Mouse (Mus musculus) forebrain, embryonic 13.5 days (tissue): Measurements from ENCODE around the gene Apba3. TPM values are rescaled to one million over a fixed set of nuclear protein-coding genes. Genes with fewer than 3 reads are reported as not detected.

Experiments used
- ATAC-seq: fragments of 200-750 bp; cut with Nextera tagmentation; 2 replicates; pipeline ENCODE4 v1.8.0; 2017
- H3K27ac ChIP-seq: fragments of 300-500 bp; sonication (generic); 2 replicates; pipeline ENCODE4 v1.5.1; 2015; ENCODE audit warnings: inconsistent platforms, mild to moderate bottlenecking, moderate library complexity
- H3K27me3 ChIP-seq: fragments of 300-500 bp; sonication (generic); 2 replicates; pipeline ENCODE4 v1.6.1; 2015; ENCODE audit warnings: mild to moderate bottlenecking, inconsistent platforms
- H3K36me3 ChIP-seq: fragments of 300-500 bp; sonication (generic); 2 replicates; pipeline ENCODE4 v1.6.1; 2015; ENCODE audit warnings: mild to moderate bottlenecking, inconsistent platforms; ENCODE audit not compliant: poor library complexity, severe bottlenecking
- H3K4me1 ChIP-seq: fragments of 300-500 bp; sonication (generic); 2 replicates; pipeline ENCODE4 v1.6.1; 2015; ENCODE audit warnings: inconsistent platforms
- H3K4me2 ChIP-seq: fragments of 300-500 bp; sonication (generic); 2 replicates; pipeline ENCODE4 v1.6.1; 2015; ENCODE audit warnings: inconsistent platforms, mild to moderate bottlenecking, moderate library complexity
- H3K4me3 ChIP-seq: fragments of 300-500 bp; sonication (generic); 2 replicates; pipeline ENCODE4 v1.5.1; 2015; ENCODE audit warnings: mild to moderate bottlenecking, inconsistent platforms
- H3K9ac ChIP-seq: fragments of 300-500 bp; sonication (generic); 2 replicates; pipeline ENCODE4 v1.6.1; 2015; ENCODE audit warnings: mild to moderate bottlenecking, inconsistent platforms
- H3K9me3 ChIP-seq: fragments of 300-500 bp; sonication (generic); replicated peaks from 2 replicates; pipeline ENCODE4 v1.6.1; 2016; ENCODE audit warnings: inconsistent platforms
- WGBS: fragments of 180-500 bp; shearing (Covaris S2); methylation state at CpG from one replicate; pipeline ENCODE4 v1.1.7; 2015; 5-methylcytosine and 5-hydroxymethylcytosine counted together
- microRNA-seq: library from miRNA; unstranded; fragments of <30 nt; microRNA quantifications from one replicate; pipeline ENCODE4, GENCODE M21; 2016
- polyA plus RNA-seq: library from polyadenylated mRNA; unstranded; fragments of >200 nt; fragmentation: Nextera tagmentation; extraction: Ambion mirVana; gene quantifications from 2 replicates; pipeline ENCODE4 v1.2.1, GENCODE M21; 2015

The Apba3 gene
- polyA plus RNA-seq, 1 experiment from 2014 or later: 28.6 TPM

- peaks cover 34% of the 10 kb centered on the region for H3K4me1 ChIP-seq
- H3K27ac ChIP-seq: no peak overlapping the region
- H3K27me3 ChIP-seq: no peaks in the 10 kb centered on the region
- H3K36me3 ChIP-seq: peaks cover 62% of the 10 kb centered on the region
- no peaks in the 10 kb centered on the region for H3K9me3 ChIP-seq
- WGBS: 10% methylated on average over 18 of the region's 20 CpGs
- H3K9ac ChIP-seq: peak overlapping the region; percentile 56
- no peak overlapping the region; the same call in 1 of the 2 replicates for H3K4me3 ChIP-seq
- no peak for ATAC-seq
- 0 out of 2 replicates have a peak overlapping the region, but pooled peaks have one; percentile 19 for H3K4me2 ChIP-seq
These were observed 50.5 kb downstream of the Apba3 start for GRCm38 (mm10) chr10:81317273-81317672.

DNA sequence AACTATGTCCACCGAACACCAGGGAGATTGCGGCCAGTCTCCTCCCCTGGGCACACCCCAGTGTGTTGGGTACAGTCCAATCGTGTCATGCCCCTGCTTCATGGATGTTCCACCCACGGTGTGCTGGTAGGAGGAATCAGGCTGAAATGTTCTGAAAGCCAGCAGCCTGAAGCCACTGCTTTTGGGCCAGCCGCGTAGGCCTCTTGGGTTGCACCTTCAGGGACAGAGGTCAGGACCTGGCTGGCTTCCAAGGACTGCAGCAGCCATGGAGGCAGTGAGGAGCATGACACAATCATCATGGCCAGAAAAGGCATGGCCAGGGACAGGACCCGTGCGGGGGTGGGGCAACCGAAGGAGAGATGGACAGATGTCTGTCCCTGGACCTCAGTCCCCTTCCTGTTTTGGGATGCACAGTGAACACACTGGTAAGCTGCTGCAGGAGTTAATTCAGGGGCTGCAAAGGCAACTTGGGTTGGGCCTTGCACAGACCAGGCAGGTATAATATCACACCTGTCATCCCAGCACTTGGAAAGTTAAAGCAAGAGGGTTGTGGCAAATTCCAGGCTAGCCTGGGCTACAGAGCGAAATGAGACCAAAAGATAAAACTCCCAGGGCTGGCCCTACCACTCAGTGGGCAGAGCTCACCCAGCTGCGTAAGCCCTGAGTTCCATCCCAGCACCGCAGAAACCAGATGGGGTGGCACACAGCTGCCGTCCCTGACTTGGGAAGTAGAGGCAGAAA lies 52.0 kb downstream of the Apba3 start:
- H3K36me3 ChIP-seq: peaks cover 62% of the 10 kb centered on the region
- H3K4me1 ChIP-seq: peaks cover 42% of the 10 kb centered on the region
- no peak overlapping the region for H3K4me3 ChIP-seq
- peak overlapping the region; percentile 62; the same call in 1 of the 2 replicates for H3K9ac ChIP-seq
- WGBS: 93% methylated on average over 13 of the region's 13 CpGs
- no peak overlapping the region for H3K27ac ChIP-seq
- ATAC-seq: no peak
- peak overlapping the region; percentile 85 for H3K4me2 ChIP-seq
- no peaks in the 10 kb centered on the region for H3K27me3 ChIP-seq
- H3K9me3 ChIP-seq: no peaks in the 10 kb centered on the region

DNA sequence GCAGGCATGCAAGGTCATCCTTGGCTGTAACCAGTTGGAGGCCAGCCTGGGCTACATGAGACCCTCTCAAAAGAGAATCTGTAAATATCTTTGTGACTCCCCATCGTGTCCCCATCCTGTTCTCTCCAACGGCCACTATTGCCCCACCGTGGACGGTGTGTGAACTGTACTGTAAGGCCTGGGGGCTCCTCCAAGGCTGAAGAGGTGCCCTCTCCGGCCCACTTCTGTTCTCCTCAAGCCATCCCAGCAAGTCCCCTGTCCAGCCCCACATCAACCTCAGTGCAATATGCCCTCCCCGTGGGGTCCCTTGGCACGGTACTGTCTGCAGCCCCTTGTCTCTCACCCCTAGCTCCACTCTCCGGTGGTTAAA lies 52.6 kb downstream of the Apba3 start:
- peaks cover 42% of the 10 kb centered on the region for H3K4me1 ChIP-seq
- H3K27me3 ChIP-seq: no peaks in the 10 kb centered on the region
- peak overlapping the region; percentile 88; the same call in 1 of the 2 replicates for H3K27ac ChIP-seq
- peak overlapping the region; percentile 96 for H3K4me3 ChIP-seq
- WGBS: 42% methylated on average over 8 of the region's 8 CpGs
- peaks cover 62% of the 10 kb centered on the region for H3K36me3 ChIP-seq
- peak overlapping the region; percentile 85 for H3K4me2 ChIP-seq
- H3K9me3 ChIP-seq: no peaks in the 10 kb centered on the region
- ATAC-seq: no peak
- H3K9ac ChIP-seq: peak overlapping the region; percentile 62

DNA sequence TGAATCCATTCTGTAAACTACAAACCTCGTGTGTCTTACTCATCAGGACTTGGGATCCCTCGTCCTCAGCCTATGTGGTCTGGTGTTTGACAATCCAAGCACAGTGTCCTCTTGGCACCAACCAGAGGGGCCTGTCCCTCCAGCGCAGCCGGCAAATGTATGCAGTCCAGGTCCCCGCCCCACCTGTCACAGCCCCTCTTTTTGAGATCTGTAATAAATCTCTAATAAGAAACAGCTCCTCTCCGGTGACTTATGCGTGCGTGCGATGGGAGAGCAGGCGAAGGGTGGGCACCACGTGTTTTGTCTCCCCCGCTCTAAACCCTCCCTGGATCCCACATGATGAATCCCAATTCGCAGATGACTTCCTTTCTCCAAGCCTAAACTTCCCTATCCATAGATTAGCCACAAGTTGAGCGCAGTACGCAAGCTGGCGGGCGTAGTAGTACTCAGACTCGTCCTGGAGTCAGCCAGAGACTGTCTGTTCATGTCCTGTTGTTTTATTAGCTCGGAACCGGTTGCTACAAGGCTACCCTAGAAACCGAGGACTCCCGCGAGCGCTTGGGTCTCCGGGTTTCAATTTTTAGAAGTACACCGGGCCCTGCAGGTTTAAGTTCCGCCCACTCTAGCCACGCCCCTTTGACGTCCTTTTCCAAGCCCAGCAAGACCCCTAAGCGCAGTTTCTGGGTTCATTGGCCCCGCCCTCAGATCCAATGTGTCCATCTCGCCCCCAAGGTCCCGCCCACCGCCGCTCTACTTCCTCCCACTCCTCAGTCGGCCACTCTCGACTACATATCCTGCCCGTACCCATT lies 53.2 kb downstream of the Apba3 start:
- Histone ChIP-seq H3K4me3 (peak overlapping the region; percentile 96), H3K27ac (peak overlapping the region; percentile 88), H3K36me3 (peaks cover 62% of the 10 kb centered on the region), H3K9me3 (no peaks in the 10 kb centered on the region), H3K27me3 (no peaks in the 10 kb centered on the region), H3K4me2 (peak overlapping the region; percentile 85), H3K9ac (peak overlapping the region; percentile 62), H3K4me1 (peaks cover 42% of the 10 kb centered on the region)
- ATAC-seq: peak; percentile 0
- WGBS: 2% methylated on average over 38 of the region's 38 CpGs

DNA sequence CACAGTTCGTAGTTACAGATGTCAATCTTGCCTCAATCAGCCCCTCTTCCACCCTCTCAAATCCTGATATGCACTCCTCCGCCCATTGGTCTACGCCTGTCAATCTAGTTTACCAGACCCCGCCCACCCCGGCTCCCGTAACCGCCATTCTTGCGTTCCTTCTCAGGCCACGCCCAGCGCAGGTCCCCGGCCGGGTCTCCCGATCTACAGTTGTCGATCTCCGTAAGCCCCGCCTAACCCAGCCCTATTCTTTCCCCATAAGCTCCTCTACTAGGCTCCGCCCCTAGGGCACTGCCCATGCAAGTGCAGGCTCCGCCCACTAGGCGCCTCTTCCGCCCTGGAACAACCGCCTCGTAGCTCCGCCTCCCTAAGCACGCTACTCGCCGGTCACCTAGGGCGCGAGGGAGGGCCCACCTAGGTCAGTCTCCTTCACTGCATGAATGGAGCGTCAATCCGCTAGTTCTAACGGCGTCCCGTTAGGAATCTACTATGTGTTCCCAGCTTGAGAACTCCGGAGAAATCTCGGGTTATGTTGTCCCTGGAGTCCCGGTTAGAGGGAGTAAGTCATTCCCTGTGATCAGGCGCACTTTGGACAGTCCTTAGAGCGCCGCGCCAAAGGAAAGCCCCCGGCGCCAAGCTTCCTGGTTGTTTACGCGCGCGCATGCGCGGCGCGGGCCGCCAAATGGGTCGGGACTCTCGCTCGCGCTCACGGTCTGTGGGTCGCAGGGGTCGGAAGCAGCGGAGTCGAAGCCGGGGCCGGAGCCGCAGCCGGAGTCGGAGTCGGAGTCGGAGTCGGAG lies 54.0 kb downstream of the Apba3 start, which contains the start of gene Cactin:
Cactin (plus strand) TSS at position 554 of the 798 bp plus-strand sequence.
- peak; percentile 93 for ATAC-seq
- H3K4me1 ChIP-seq: peaks cover 42% of the 10 kb centered on the region
- H3K9me3 ChIP-seq: no peaks in the 10 kb centered on the region
- H3K4me2 ChIP-seq: peak within 1 kb of the TSS; percentile 85
- peak within 1 kb of the TSS; percentile 90 for H3K9ac ChIP-seq
- H3K36me3 ChIP-seq: peaks cover 62% of the 10 kb centered on the region
- no peaks in the 10 kb centered on the region for H3K27me3 ChIP-seq
- peak within 1 kb of the TSS; percentile 96 for H3K4me3 ChIP-seq
- peak within 1 kb of the TSS; percentile 88 for H3K27ac ChIP-seq
- under 1% methylated on average over 68 of the region's 68 CpGs for whole genome bisulfite sequencing

DNA sequence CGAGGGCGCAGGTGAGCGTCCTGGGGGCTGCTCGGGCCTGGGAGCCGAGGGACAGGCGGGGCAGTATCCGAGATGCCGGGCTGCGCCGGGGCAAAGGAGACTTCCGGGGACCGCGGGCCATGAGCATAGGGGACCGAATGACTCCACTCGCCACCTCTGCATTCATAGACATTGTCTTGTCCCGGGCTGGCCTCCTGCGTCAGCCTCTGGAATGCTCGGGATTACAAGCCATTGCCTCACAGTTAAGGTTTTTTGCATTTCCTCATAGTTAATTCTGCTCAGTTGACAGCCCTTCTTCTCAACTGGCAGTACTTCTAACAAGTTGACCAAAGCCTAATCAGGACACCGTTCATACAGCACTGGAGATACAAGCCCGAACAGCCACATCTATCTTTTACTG lies 54.7 kb downstream of the Apba3 start:
- Histone ChIP-seq H3K9me3 (no peaks in the 10 kb centered on the region), H3K27ac (peak overlapping the region; percentile 88), H3K4me2 (peak overlapping the region; percentile 85), H3K9ac (peak overlapping the region; percentile 90), H3K36me3 (peaks cover 62% of the 10 kb centered on the region), H3K4me1 (peaks cover 39% of the 10 kb centered on the region), H3K27me3 (no peaks in the 10 kb centered on the region), H3K4me3 (peak overlapping the region; percentile 96)
- peak; percentile 0; the same call in 1 of the 2 replicates for ATAC-seq
- 3% methylated on average over 20 of the region's 20 CpGs for WGBS

- H3K4me1 ChIP-seq: peaks cover 30% of the 10 kb centered on the region
- WGBS: 96% methylated on average over 27 of the region's 27 CpGs
- H3K27me3 ChIP-seq: no peaks in the 10 kb centered on the region
- no peak overlapping the region for H3K9ac ChIP-seq
- no peaks in the 10 kb centered on the region for H3K9me3 ChIP-seq
- no peak for ATAC-seq
- H3K36me3 ChIP-seq: peaks cover 67% of the 10 kb centered on the region
- H3K27ac ChIP-seq: no peak overlapping the region
- peak overlapping the region; percentile 85 for H3K4me2 ChIP-seq
- peak overlapping the region; percentile 96; the same call in 1 of the 2 replicates for H3K4me3 ChIP-seq
These were observed 55.7 kb downstream of the Apba3 start for GRCm38 (mm10) chr10:81322444-81322843.

Small RNA genes lying within 50 kb of the gene (microRNA-seq; reads per million reads assigned to microRNA genes)
- gene Mir3057: 16.4 reads per million, percentile 28 among the genes with 10 or more reads in this experiment

Other genes starting within 250 kb of the Apba3 start
- gene Diras1, start 241.3 kb upstream of the Apba3 start, polyA plus RNA-seq: 13.4 and 15.0 TPM in 2 replicates
- 33.4 and 37.8 TPM in 2 replicates for gene Slc39a3, start 229.5 kb upstream of the Apba3 start, polyA plus RNA-seq
- 273 and 305 TPM in 2 replicates for gene Sgta, start 206.8 kb upstream of the Apba3 start, polyA plus RNA-seq
- gene Thop1, start 196.9 kb upstream of the Apba3 start, polyA plus RNA-seq: 55.8 and 60.5 TPM in 2 replicates
- gene Creb3l3, start 168.1 kb upstream of the Apba3 start, polyA plus RNA-seq: 0.30 and 0.42 TPM in 2 replicates
- gene Map2k2, start 161.0 kb upstream of the Apba3 start, polyA plus RNA-seq: 200 and 211 TPM in 2 replicates
- 10.4 and 10.6 TPM in 2 replicates for gene Zbtb7a, start 131.7 kb upstream of the Apba3 start, polyA plus RNA-seq
- gene Pias4, start 99.0 kb upstream of the Apba3 start, polyA plus RNA-seq: 54.2 and 57.0 TPM in 2 replicates
- 555 and 583 TPM in 2 replicates for gene Eef2, start 90.3 kb upstream of the Apba3 start, polyA plus RNA-seq
- 43.5 and 47.7 TPM in 2 replicates for gene Dapk3, start 84.0 kb upstream of the Apba3 start, polyA plus RNA-seq
- not detected in 2 replicates for gene 4930442H23Rik, start 83.1 kb upstream of the Apba3 start, polyA plus RNA-seq
- not detected in 2 replicates for gene Nmrk2, start 64.9 kb upstream of the Apba3 start, polyA plus RNA-seq
- 44.5 and 54.2 TPM in 2 replicates for gene Atcay, start 36.1 kb upstream of the Apba3 start, polyA plus RNA-seq
- 9.7 and 10.9 TPM in 2 replicates for gene Zfr2, start 33.8 kb upstream of the Apba3 start, polyA plus RNA-seq
- gene Matk, start 14.0 kb upstream of the Apba3 start, polyA plus RNA-seq: 5.6 and 7.4 TPM in 2 replicates
- 134 and 135 TPM in 2 replicates for gene Mrpl54, start within 50 bp of the Apba3 start, polyA plus RNA-seq
- gene Tjp3, start 24.6 kb downstream of the Apba3 start, polyA plus RNA-seq: 6.2 and 7.1 TPM in 2 replicates
- gene Pip5k1c, start 26.0 kb downstream of the Apba3 start, polyA plus RNA-seq: 73.1 and 87.2 TPM in 2 replicates
- gene Cactin, start 54.1 kb downstream of the Apba3 start, polyA plus RNA-seq: 39.9 and 42.0 TPM in 2 replicates
- gene Tbxa2r, start 61.8 kb downstream of the Apba3 start, polyA plus RNA-seq: 2.6 and 3.8 TPM in 2 replicates
- not detected in 2 replicates for gene Gipc3, start 76.3 kb downstream of the Apba3 start, polyA plus RNA-seq
- 60.6 and 61.1 TPM in 2 replicates for gene Hmg20b, start 83.5 kb downstream of the Apba3 start, polyA plus RNA-seq
- gene Mfsd12, start 90.5 kb downstream of the Apba3 start, polyA plus RNA-seq: 6.3 and 6.8 TPM in 2 replicates
- 0.44 and 0.45 TPM in 2 replicates for gene 4930404N11Rik, start 98.9 kb downstream of the Apba3 start, polyA plus RNA-seq
- gene Fzr1, start 111.6 kb downstream of the Apba3 start, polyA plus RNA-seq: 117 and 128 TPM in 2 replicates
- 76.7 and 87.3 TPM in 2 replicates for gene Dohh, start 117.5 kb downstream of the Apba3 start, polyA plus RNA-seq
- gene Gm48551, start 117.5 kb downstream of the Apba3 start, polyA plus RNA-seq: 4.2 and 5.8 TPM in 2 replicates
- gene Gm48552, start 122.0 kb downstream of the Apba3 start, polyA plus RNA-seq: 2.1 and 2.3 TPM in 2 replicates
- gene Smim24, start 126.1 kb downstream of the Apba3 start, polyA plus RNA-seq: 1.8 TPM in 2 replicates
- 18.5 and 25.2 TPM in 2 replicates for gene Nfic, start 188.7 kb downstream of the Apba3 start, polyA plus RNA-seq
- 48.8 and 57.4 TPM in 2 replicates for gene Celf5, start 215.7 kb downstream of the Apba3 start, polyA plus RNA-seq
- 56.8 and 60.9 TPM in 2 replicates for gene Ncln, start 229.4 kb downstream of the Apba3 start, polyA plus RNA-seq
- 0.52 and 0.53 TPM in 2 replicates for gene S1pr4, start 233.2 kb downstream of the Apba3 start, polyA plus RNA-seq